Mouse (Mus musculus) left cerebral cortex, adult 11 months (tissue): ENCODE measurements at regions not wholly inside any gene's neighbourhood (a gene's known extent, or its start where the extent isn't known, plus 50 kb on each side); places are given as distances from the start of the nearest gene placed in this dataset.

ENCODE experiments used
- DNase-seq: peaks from one replicate; pipeline ENCODE4 v3.0.0; 2022; ENCODE audit warnings: low spot score

- DNase-seq = no peak
Observed at GRCm38 (mm10) chr6:117330726-117331360, 162.5 kb downstream of the Cxcl12 start.

GRCm38 (mm10) chr6:117332641-117333040, 164.3 kb downstream of the Cxcl12 start:
- DNase-seq = no peak

- DNase-seq = no peak
Observed at GRCm38 (mm10) chr6:117342123-117342522, 173.8 kb downstream of the Cxcl12 start.

- DNase-seq = no peak
Observed at GRCm38 (mm10) chr6:117347356-117347755, 179.0 kb downstream of the Cxcl12 start.

GRCm38 (mm10) chr6:117351846-117352245, 183.5 kb downstream of the Cxcl12 start:
- no peak for DNase-seq

GRCm38 (mm10) chr6:117353091-117353490, 184.8 kb downstream of the Cxcl12 start:
- DNase-seq = no peak

- no peak for DNase-seq
Observed at GRCm38 (mm10) chr6:117356101-117356500, 187.8 kb downstream of the Cxcl12 start.

- DNase-seq = no peak
Observed at GRCm38 (mm10) chr6:117359401-117359800, 191.1 kb downstream of the Cxcl12 start.

GRCm38 (mm10) chr6:117366563-117366962, 198.2 kb downstream of the Cxcl12 start:
- no peak for DNase-seq

- no peak for DNase-seq
Observed at GRCm38 (mm10) chr6:117375989-117376388, 207.7 kb downstream of the Cxcl12 start.

GRCm38 (mm10) chr6:117379904-117380303, 211.6 kb downstream of the Cxcl12 start:
- DNase-seq = no peak

GRCm38 (mm10) chr6:117390233-117390848, 222.0 kb downstream of the Cxcl12 start:
- DNase-seq = no peak

- no peak for DNase-seq
Observed at GRCm38 (mm10) chr6:117393480-117393879, 225.1 kb downstream of the Cxcl12 start.

GRCm38 (mm10) chr6:117405589-117406311, 237.4 kb downstream of the Cxcl12 start:
- no peak for DNase-seq

GRCm38 (mm10) chr6:117406312-117406595, 237.9 kb downstream of the Cxcl12 start:
- DNase-seq = no peak

GRCm38 (mm10) chr6:117406757-117407156, 238.4 kb downstream of the Cxcl12 start:
- no peak for DNase-seq

- no peak for DNase-seq
Observed at GRCm38 (mm10) chr6:117407206-117407858, 239.0 kb downstream of the Cxcl12 start.

GRCm38 (mm10) chr6:117407953-117408352, 239.6 kb downstream of the Cxcl12 start:
- DNase-seq = no peak

- DNase-seq = no peak
Observed at GRCm38 (mm10) chr6:117408971-117409783, 240.8 kb downstream of the Cxcl12 start.

GRCm38 (mm10) chr6:117414926-117415325, 246.6 kb downstream of the Cxcl12 start:
- DNase-seq = no peak

- no peak for DNase-seq
Observed at GRCm38 (mm10) chr6:117415901-117416300, 247.6 kb downstream of the Cxcl12 start.

GRCm38 (mm10) chr6:117416461-117416860, 248.1 kb downstream of the Cxcl12 start:
- DNase-seq = no peak
